Mouse (Mus musculus) liver, embryonic 14.5 days (tissue): ENCODE data around the gene Hoxb6.

Experiments used
- CTCF ChIP-seq: IDR thresholded peaks from 2 replicates; pipeline ENCODE4 v1.5.1; 2016; ENCODE audit warnings: antibody characterized with exemption, low read depth, control low read depth
- EP300 ChIP-seq: IDR thresholded peaks from 2 replicates; pipeline ENCODE4 v1.6.1; 2016; ENCODE audit warnings: antibody characterized with exemption, low read depth

- TF ChIP-seq EP300 (no peak), CTCF (no peak)
Measured at GRCm38 (mm10) chr11:96284774-96285734, 7.2 kb upstream of the Hoxb6 start.
